In genomic region chr9:86393586-86394272, GRCm38 (mm10) we compare ENCODE assay signal across 13 mouse cellular contexts.
A peak's percentile ranks its signal among the peaks of the same experiment; 100 is the strongest.
DNase-seq lines count a peak whose midpoint lies in the region; ATAC-seq lines count a peak whose summit lies in the region.
"Had no signal": no experiment of that assay in that cellular context is flagged by ENCODE, and none has a peak within 500 bp of the region (broad histone marks: within the 10 kb centered on the region; RNA-seq: fewer than 3 reads in every experiment).

No protein-coding gene starts in this region.

- H3K27me3 ChIP-seq in hindbrain, embryonic 15.5 days: no peaks in the 10 kb centered on the region
- no peaks in the 10 kb centered on the region for H3K27me3 ChIP-seq in hindbrain, embryonic 11.5 days (ENCODE audit: control insufficient read depth, insufficient read depth, low read length)

- no peak overlapping the region for H3K9ac ChIP-seq in hindbrain, embryonic 15.5 days
- no peak overlapping the region for H3K9ac ChIP-seq in hindbrain, embryonic 11.5 days (ENCODE audit: low read depth, low read length)
- H3K9ac ChIP-seq: liver, embryonic 14.5 days had no signal

- H3K4me2 ChIP-seq in hindbrain, embryonic 15.5 days: no peak overlapping the region
- no peak overlapping the region for H3K4me2 ChIP-seq in hindbrain, embryonic 11.5 days (replicated peaks; ENCODE audit: low read depth, low read length)

- ATAC-seq in hindbrain, embryonic 15.5 days (ENCODE audit: low FRiP score, low read depth): no peak
- no peak for ATAC-seq in hindbrain, embryonic 11.5 days (ENCODE audit: low FRiP score)
- ATAC-seq: intestine, postnatal 0 days had no signal

- H3K9me3 ChIP-seq in hindbrain, embryonic 15.5 days: no peaks in the 10 kb centered on the region
- no peaks in the 10 kb centered on the region for H3K9me3 ChIP-seq in hindbrain, embryonic 11.5 days (ENCODE audit: control insufficient read depth, low read length)
- H3K9me3 ChIP-seq: embryonic facial prominence, embryonic 10.5 days had no signal

- WGBS in hindbrain, embryonic 15.5 days: 68% methylated on average over 8 of the region's 8 CpGs
- WGBS in hindbrain, embryonic 11.5 days: 75% methylated on average over 8 of the region's 8 CpGs

- no peaks in the 10 kb centered on the region for H3K36me3 ChIP-seq in hindbrain, embryonic 15.5 days
- H3K36me3 ChIP-seq in hindbrain, embryonic 11.5 days (ENCODE audit: control insufficient read depth, insufficient read depth, low read length): no peaks in the 10 kb centered on the region
- H3K36me3 ChIP-seq: embryonic facial prominence, embryonic 10.5 days had no signal

- no peak overlapping the region for H3K4me3 ChIP-seq in hindbrain, embryonic 15.5 days
- H3K4me3 ChIP-seq in hindbrain, embryonic 11.5 days (ENCODE audit: low read depth, low read length): no peak overlapping the region
- H3K4me3 ChIP-seq: embryonic facial prominence, embryonic 10.5 days had no signal

- 0 out of 2 replicates have a peak overlapping the region, but pooled peaks have one; percentile 1 for H3K27ac ChIP-seq in hindbrain, embryonic 15.5 days (replicated peaks)
- H3K27ac ChIP-seq in hindbrain, embryonic 11.5 days (ENCODE audit: low read depth, low read length): no peak overlapping the region
- H3K27ac ChIP-seq: embryonic facial prominence, embryonic 10.5 days; liver, embryonic 14.5 days had no signal

- H3K4me1 ChIP-seq in hindbrain, embryonic 15.5 days (replicated peaks): no peaks in the 10 kb centered on the region
- H3K4me1 ChIP-seq in hindbrain, embryonic 11.5 days (replicated peaks; ENCODE audit: control insufficient read depth, insufficient read depth, low read length): no peaks in the 10 kb centered on the region
- H3K4me1 ChIP-seq: embryonic facial prominence, embryonic 10.5 days had no signal

- no peak for DNase-seq in hindbrain, embryonic 11.5 days (ENCODE audit: low spot score)
- DNase-seq in 416B (ENCODE audit: low read depth): peak; percentile 40
- DNase-seq in cerebellum, adult 11-12 months: peak; percentile 52
- DNase-seq in naive thymus-derived CD4-positive, alpha-beta T cell, adult 2 months (ENCODE audit: low read depth): peak; percentile 15
- DNase-seq in testis, postnatal 10 days (ENCODE audit: low spot score): no peak
- no peak for DNase-seq in layer of hippocampus, postnatal 25 days (ENCODE audit: extremely low spot score in 1 of 2, low spot score in 1 of 2)
- DNase-seq: heart, adult 18-20 months; heart, postnatal 36 days; lung, postnatal 4 days had no signal

Comparison
In these comparisons a context has a peak if more than half of its experiments do, and no peak if none do; other contexts are left out.
1. DNase-seq: peak in 416B (single experiment), cerebellum, adult 11-12 months (single experiment) and naive thymus-derived CD4-positive, alpha-beta T cell, adult 2 months (single experiment); none in hindbrain, embryonic 11.5 days (single experiment), testis, postnatal 10 days (single experiment) and layer of hippocampus, postnatal 25 days (0 of 2).